Mouse (Mus musculus) mouse trophoblast stem cell (cell line): ENCODE results near the gene Ndrg4.
"Not testable (repeated sequence)": the region's sequence is repeated elsewhere in the genome, so short reads cannot be mapped to it uniquely, and the experiment has no call there.

Source experiments
- in situ Hi-C, 2 experiments: fragments of 300-500 bp; cut with MseI, MboI; formaldehyde crosslinking; loops; 2 replicates in 1 of 2; 3 replicates in 1 of 2; pipeline ENCODE4 v1.15.1; 2025

The Ndrg4 gene

DNA sequence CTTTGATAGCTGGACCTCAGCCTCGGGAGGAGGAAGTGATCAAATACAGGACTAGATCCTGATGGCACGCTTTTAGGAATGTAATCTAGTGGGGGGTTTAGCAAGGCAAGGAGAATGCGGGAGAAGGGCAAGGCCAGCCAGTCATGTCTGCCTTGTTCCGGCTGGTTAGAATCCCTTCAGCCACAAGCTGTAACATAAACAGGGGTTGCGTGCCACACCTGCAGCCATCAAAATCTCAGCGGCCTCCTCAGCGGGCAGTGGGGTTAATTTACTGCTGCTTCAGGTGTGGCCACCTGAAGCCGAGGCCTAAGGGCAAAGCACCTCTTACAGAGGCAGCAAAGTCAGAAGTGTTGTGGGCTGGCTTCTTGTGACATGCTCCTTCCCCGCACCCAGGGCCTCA lies at the start of gene Ndrg4:
Gene Ndrg4, plus strand, starts transcription at position 350 of the 400 bp plus-strand sequence.
- in situ Hi-C loops: no loop called here

DNA sequence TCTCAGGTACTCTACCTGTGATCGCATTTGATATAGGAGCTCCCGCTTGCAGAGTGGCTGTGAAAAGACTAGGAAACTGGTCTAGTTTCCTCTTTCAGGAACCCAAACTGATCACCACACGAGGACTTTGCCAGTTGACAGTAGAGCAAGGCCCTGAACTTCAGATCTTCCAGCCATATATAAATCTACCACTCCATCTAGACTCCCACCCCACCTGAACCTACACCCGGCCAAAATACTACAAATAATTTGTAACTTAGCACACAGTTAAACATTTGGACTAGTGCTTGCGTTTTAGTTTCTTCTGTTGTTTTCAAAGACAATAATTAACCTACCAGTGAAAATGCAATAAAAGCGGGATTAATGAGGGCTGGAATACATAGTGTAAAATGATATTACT lies 43.9 kb upstream of the Ndrg4 start:
- in situ Hi-C loops: no loop called here

DNA sequence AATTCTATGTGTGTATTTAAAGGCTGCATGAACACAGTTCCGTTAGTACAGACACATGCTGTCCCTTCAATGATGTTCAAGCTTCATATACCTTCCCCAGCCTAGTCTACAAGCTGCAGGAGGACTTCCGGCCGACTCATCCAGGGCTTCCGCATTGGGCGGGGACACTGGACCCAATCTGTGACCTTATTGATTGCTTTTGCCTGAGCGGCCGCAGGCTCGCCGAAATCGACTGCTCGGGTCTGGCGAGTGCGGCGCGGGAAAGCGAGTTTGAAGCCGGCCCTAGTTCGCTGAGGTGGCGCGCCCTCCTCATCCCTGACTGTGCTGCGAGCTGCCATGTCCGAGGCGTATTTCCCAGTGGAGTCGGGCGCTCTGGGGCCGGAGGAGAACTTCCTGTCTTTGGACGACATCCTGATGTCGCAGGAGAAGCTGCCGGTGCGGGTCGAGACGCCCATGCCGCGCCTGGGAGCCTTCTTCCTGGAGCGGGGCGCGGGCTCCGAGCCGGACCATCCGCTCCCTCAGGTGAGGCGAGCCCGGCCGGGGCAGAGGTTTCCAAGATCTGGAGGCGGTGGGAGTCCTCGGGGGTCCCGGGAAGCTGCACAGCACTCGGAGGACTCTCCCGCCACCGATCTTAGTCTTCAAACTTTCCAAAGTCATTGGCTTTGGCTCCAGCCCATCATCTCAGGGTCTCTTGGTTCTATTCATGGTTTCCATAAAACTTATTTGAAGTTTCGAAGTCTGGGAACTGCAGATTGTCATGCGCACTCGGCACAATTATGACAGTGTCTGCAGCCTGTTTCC lies 43.3 kb upstream of the Ndrg4 start, which contains the start of gene Gins3:
Gene Gins3, plus strand, starts transcription at position 192 of the 801 bp plus-strand sequence.
- in situ Hi-C loops: no loop called here

DNA sequence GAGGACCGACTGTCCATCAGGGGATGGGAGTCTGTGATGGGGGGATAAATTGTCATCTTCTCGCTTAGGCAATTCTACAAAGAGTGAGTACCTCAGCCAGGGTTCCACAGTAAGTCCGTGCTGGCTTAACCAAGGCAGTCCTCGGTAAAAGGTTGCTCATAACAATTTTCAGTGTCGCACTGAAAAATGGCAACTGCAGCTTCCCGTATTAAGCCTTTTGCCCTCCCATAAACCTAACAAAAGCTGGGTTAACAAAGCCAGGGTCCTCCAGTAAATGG lies 42.8 kb upstream of the Ndrg4 start:
- in situ Hi-C loops: no loop called here

DNA sequence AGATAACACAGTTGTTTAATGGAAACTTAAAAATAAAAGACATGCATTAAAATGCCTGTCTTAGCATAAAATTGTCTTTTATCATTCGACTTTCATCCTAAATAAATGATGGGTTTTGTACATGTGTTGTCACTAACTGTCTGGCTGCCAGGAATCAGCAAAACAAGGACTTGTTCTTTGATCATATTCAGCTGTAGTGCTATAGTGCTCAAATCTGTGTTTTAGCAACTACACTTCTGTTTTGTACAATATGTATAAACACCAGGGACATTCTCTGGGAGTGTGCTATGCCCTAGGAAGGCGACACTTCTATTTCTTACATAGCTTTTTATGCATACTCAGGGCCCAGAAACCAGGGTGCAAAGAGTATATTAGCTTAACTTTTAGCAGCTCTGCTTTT lies 31.8 kb upstream of the Ndrg4 start:
- in situ Hi-C loops: no loop called here

GRCm38 (mm10) chr8:95648251-95648650 lies 28.5 kb upstream of the Ndrg4 start:
- in situ Hi-C loops: no loop called here

DNA sequence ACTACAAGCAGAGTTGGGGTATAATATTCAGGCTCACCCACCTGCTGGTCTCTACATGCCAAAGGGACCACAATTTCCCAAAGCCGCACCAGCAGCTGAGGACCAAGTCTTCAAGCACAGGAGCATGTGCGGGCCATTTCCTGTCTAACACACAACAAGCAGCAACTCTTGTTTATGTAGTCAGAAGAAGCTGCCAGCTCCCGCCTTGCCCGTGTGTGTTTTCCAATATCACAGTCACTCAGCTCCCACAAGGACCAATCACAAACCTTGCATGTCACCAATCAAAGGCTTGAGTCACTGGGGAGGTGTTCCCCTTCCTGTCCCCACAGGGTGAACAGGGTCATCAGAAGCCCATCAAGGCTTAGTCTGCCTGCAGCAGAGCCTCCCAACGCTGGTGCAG lies 23.4 kb upstream of the Ndrg4 start:
- in situ Hi-C loops: no loop called here

DNA sequence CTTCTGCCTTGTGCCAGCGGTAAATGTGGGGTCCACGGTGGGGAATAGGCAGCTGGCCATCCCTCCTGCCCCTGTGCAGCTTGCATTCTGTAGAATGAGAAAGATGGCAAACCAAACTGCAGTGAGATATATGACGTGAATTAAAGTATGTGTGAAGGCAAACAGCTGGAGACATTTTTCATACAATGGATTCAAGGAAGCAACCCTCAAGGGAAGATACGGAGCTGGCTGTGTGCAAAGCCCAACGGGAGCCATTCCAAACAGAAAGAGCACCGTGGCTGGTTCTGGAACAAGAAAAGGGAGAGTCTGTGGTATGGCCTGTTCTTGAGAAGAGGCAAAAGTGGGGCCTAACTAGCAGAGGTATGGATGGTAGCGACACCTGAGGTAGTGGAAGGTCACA lies 20.9 kb upstream of the Ndrg4 start:
- in situ Hi-C loops: no loop called here

GRCm38 (mm10) chr8:95656316-95657002 lies 20.3 kb upstream of the Ndrg4 start:
- in situ Hi-C loops: no loop called here

GRCm38 (mm10) chr8:95657523-95657922 lies 19.3 kb upstream of the Ndrg4 start:
- in situ Hi-C loops: no loop called here

DNA sequence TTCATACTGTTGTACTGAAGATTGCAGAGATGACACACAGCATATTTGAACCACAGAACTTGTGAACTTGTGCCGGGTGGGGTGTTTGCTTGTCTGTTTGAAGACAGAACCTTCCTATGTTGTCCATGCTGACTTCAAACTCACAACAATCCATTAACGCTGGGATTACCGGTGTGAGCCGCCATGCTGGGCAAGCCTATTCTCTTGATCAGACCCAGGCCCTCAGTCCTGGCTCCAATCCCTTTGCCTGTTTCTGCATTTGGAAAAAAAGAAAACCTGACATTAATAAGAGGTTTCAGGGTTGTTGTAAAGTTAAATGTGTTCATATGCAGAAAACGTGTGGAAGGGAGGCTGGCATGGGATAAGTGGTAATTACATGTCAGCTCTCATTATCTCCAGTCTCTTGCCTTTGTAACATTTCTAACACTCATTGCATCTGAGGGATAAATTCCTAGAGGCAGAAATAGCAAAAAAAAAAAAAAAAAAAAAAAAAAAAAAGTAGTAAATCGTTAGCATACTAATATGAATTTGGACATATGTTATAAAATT lies 16.4 kb upstream of the Ndrg4 start:
- in situ Hi-C loops: no loop called here

GRCm38 (mm10) chr8:95661085-95661484 lies 15.7 kb upstream of the Ndrg4 start:
- in situ Hi-C loops: no loop called here

DNA sequence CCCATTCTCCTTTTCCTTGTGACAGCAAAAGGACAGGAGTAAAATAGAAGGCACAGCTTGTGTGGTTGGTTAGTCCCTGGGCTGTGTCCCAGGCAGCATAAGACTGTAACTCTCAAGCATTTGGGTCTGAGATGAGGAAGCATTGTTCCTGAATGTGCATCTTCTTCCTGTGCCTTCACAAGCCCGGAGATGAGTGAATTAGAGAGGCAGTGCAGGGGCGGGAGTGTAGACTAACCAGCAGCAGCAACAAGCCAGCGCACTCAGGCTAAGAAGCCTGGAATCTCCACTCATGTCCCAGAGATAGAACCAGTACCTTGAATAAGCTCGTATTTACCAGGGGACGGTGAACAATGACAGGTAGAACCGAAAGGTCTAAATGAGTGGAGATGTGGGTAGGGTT lies 15.2 kb upstream of the Ndrg4 start:
- in situ Hi-C loops: no loop called here

DNA sequence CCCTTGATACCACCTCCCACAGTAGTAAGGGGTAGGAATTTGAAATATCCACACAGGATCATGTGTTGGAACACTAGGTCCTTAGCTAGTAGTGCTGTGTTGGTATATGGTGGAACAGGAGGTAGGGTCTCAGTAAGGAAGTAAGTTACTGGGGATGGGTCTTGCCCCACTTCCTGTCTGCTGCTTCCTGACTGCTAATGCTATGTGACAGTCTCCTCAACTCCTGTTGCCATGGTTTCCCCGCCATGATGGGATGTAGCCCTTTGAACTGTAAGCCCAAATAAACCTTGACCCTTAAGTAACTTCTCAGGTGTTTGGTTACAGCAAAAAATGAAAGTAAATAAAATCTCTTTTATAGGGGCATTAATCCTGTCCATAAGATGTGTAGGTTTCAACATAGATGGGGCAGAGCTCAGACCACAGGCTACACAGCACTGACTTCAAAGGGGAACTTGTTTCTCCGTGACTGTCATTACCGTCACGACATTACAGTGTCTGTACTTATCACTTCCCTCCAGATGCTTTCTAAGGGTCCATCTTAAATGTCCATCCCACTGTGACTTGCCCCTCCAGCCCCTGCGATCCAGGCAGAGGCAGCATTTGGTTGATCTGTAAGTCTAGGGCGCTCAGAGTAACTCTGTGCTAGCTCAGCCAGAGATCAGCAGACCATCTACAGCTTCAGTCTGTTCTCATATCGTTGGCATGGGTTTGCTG lies 13.7 kb upstream of the Ndrg4 start:
- in situ Hi-C loops: no loop called here

DNA sequence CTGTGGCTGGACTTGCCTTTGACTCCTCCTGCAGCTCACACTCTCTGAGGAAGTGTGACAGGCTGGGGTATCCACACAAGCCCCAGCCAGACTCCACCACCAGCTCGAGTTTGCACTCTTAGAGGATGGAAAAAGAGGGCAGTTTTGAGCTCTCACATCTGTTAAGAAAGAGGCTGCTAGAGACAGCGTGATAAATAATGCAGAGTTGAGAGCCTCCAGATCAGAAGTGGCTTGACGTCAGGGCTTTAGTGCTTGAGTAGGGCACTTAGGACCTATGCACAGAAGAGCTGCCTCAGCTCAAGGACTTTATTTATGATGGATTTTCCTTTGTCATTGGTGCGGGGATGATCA lies 13.2 kb upstream of the Ndrg4 start:
- in situ Hi-C loops: no loop called here

DNA sequence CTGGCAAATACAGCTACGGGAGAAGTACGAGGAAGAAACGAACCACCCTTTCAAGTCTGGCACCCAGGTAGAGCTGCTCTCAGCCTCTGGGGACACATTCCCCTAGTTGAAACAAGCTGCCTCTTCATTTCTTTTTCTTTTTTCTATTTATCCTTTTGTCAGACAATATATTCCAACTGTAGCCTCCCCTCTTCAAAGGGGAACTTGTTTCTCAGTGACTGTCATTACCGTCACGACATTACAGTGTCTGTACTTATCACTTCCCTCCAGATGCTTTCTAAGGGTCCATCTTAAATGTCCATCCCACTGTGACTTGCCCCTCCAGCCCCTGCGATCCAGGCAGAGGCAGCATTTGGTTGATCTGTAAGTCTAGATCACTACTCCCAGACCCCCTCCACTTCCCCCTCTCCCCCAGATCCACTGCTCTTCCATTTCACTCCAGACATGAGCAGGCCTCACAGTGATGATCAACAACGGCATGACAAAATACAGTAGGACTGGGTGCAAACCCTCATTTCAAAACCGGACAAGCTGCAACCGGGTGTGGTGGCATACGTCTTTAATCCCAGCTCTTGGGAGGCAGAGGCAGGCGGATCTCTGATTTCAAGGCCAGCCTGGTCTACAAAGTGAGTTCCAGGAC lies 10.8 kb upstream of the Ndrg4 start:
- in situ Hi-C loops: not testable (repeated sequence)

DNA sequence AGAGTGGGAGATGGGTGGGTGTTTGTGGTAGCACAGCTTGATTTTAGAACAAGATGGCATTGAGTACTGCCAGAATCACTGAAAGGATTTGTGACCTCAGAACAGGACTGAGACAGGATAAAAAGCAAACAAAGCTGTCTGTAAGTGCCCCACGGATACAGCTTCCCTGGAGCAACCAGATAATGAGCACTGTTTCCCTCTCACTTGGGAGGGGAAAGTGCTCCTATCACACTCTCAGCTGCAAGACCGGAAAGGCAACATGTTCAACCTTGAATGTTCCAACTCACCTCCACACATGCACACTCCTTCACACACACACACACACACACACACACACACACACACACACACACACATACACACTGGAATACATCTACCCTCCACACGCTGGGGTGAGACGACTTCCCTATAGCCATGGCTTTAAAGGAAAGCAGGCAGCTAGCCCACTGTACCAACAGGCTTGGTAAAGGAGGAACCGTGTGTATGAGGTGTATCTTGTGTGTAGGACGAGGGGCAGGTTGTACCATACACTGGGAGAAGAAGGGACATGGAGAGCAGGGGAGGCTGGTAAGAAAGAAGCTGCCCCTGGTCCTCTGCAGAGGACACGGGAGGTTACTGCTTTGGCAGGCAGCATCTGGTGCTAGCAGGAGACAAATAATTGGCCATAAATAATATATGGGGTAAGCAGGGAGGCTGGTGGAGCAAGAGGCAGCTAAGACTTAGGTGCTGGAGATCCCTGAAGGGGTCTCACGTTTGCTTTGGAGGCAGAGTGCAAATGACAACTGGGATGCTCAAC lies 8.4 kb upstream of the Ndrg4 start:
- in situ Hi-C loops: no loop called here

GRCm38 (mm10) chr8:95669967-95670366 lies 6.8 kb upstream of the Ndrg4 start:
- in situ Hi-C loops: no loop called here

- in situ Hi-C loops: no loop called here
These were observed 4.9 kb upstream of the Ndrg4 start for GRCm38 (mm10) chr8:95671861-95672260.

DNA sequence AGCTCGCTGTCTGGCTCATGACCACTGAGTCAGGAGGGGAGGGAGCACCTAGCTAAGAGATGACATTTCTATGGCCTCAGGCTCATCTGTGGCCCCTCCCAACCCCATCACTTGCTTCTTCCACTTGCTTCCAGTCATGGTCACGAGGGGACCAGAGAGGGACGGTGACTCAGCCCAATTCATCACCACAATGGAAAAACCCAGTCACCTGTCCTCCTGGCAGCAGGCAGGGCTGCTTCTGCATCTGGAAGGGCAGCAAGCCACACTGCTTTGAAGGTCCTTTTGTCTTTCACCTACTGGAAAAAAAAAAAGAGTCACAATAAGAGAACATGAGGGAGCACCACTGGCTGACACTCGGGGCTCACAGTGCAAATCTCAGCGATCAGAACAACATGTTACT lies 4.0 kb upstream of the Ndrg4 start:
- in situ Hi-C loops: no loop called here

- in situ Hi-C loops: no loop called here
These were observed 827 bp downstream of the Ndrg4 start for GRCm38 (mm10) chr8:95677591-95678023.
